Mouse (Mus musculus) spleen, adult 2 months (tissue): ENCODE data around the gene Gm37240. TPM values are rescaled to one million over a fixed set of nuclear protein-coding genes. Genes with fewer than 3 reads are reported as not detected.

Source experiments
- DNase-seq, 2 experiments: peaks; one replicate each; pipeline versions ENCODE4 v3.0.0 to v3.0.0-alpha.2; 2012 to 2021; ENCODE audit warnings: low spot score in 2 of 2, low read depth in 1 of 2
- H3K27ac ChIP-seq: fragments of 200-500 bp; 2 replicates; pipeline ENCODE4 v1.5.1; 2012; ENCODE audit warnings: low read length, inconsistent platforms; ENCODE audit not compliant: insufficient read depth
- H3K27me3 ChIP-seq: fragments of 200-500 bp; 2 replicates; pipeline ENCODE4 v1.6.1; 2012; ENCODE audit warnings: mild to moderate bottlenecking, moderate library complexity, low read length, inconsistent platforms; ENCODE audit not compliant: control insufficient read depth, insufficient read depth
- H3K36me3 ChIP-seq: fragments of 200-500 bp; 2 replicates; pipeline ENCODE4 v1.6.1; 2012; ENCODE audit warnings: mild to moderate bottlenecking, low read length, inconsistent platforms; ENCODE audit not compliant: control insufficient read depth, insufficient read depth
- H3K4me1 ChIP-seq: fragments of 200-500 bp; 2 replicates; pipeline ENCODE4 v1.6.1; 2011; ENCODE audit warnings: inconsistent platforms; ENCODE audit not compliant: control insufficient read depth, insufficient read depth, insufficient read length
- H3K4me3 ChIP-seq: fragments of 200-500 bp; 2 replicates; pipeline ENCODE4 v1.5.1; 2011; ENCODE audit warnings: mild to moderate bottlenecking, inconsistent platforms; ENCODE audit not compliant: insufficient read depth, insufficient read length; ENCODE audit errors: extremely low read depth
- CTCF ChIP-seq: fragments of 200-500 bp; IDR thresholded peaks from 2 replicates; pipeline ENCODE4 v1.5.1; 2011; ENCODE audit warnings: mild to moderate bottlenecking, inconsistent platforms; ENCODE audit not compliant: insufficient read depth, insufficient read length, insufficient replicate concordance; ENCODE audit errors: extremely low read depth
- POLR2A ChIP-seq: fragments of 200-500 bp; IDR thresholded peaks from 2 replicates; pipeline ENCODE4 v1.6.1; 2011; ENCODE audit warnings: low read depth, low read length, inconsistent platforms
- WGBS: fragments of 180-500 bp; shearing (Covaris S2); methylation state at CpG from one replicate; pipeline ENCODE4 v1.1.7; 2018; 5-methylcytosine and 5-hydroxymethylcytosine counted together
- polyA plus RNA-seq: library from polyadenylated mRNA; depleted of rRNA; stranded (reverse); fragments of >200 nt; gene quantifications from 2 replicates; pipeline ENCODE4 v1.2.3, GENCODE M21; 2012

Gm37240 gene
- polyA plus RNA-seq, 1 experiment: 1.1 TPM

- 96% methylated on average over 4 of the region's 4 CpGs for WGBS
- Histone ChIP-seq H3K36me3 (no peaks in the 10 kb centered on the region), H3K27me3 (no peaks in the 10 kb centered on the region), H3K27ac (no peak overlapping the region), H3K4me3 (no peak overlapping the region), H3K4me1 (no peaks in the 10 kb centered on the region)
- no peak for DNase-seq
- TF ChIP-seq POLR2A (no peak), CTCF (no peak)
Observed at GRCm38 (mm10) chr3:85042126-85042525, 845.2 kb downstream of the Gm37240 start.

GRCm38 (mm10) chr3:85029141-85029540 lies 858.2 kb downstream of the Gm37240 start:
- TF ChIP-seq POLR2A (no peak), CTCF (no peak)
- Histone ChIP-seq H3K4me3 (no peak overlapping the region), H3K27ac (no peak overlapping the region), H3K27me3 (no peaks in the 10 kb centered on the region), H3K36me3 (no peaks in the 10 kb centered on the region), H3K4me1 (no peaks in the 10 kb centered on the region)
- DNase-seq: no peak
- 85% methylated on average over 1 of the region's 1 CpGs for WGBS

GRCm38 (mm10) chr3:85024817-85025705 lies 862.3 kb downstream of the Gm37240 start:
- DNase-seq: no peak
- WGBS: 73% methylated on average over 6 of the region's 6 CpGs

GRCm38 (mm10) chr3:85024237-85024636 lies 863.1 kb downstream of the Gm37240 start:
- H3K27ac ChIP-seq: no peak overlapping the region
- 74% methylated on average over 2 of the region's 2 CpGs for WGBS

More at GRCm38 (mm10) chr3:85024817-85025705, 862.3 kb downstream of the Gm37240 start:
- no peak for TF ChIP-seq POLR2A
- Histone ChIP-seq H3K4me3 (no peak overlapping the region), H3K36me3 (no peaks in the 10 kb centered on the region), H3K4me1 (peaks cover 4% of the 10 kb centered on the region; the same call in 1 of the 2 replicates), H3K27me3 (no peaks in the 10 kb centered on the region), H3K27ac (no peak overlapping the region)

GRCm38 (mm10) chr3:85022800-85023199 lies 864.5 kb downstream of the Gm37240 start:
- peaks cover 4% of the 10 kb centered on the region; the same call in 1 of the 2 replicates for H3K4me1 ChIP-seq
- no peaks in the 10 kb centered on the region for H3K36me3 ChIP-seq
- no peaks in the 10 kb centered on the region for H3K27me3 ChIP-seq
- WGBS: 44% methylated on average over 11 of the region's 11 CpGs
- no peak overlapping the region for H3K27ac ChIP-seq
- TF ChIP-seq CTCF: no peak
- no peak for TF ChIP-seq POLR2A
- DNase-seq: no peak
- no peak overlapping the region for H3K4me3 ChIP-seq

More at GRCm38 (mm10) chr3:85024237-85024636, 863.1 kb downstream of the Gm37240 start:
- Histone ChIP-seq H3K4me1 (peaks cover 4% of the 10 kb centered on the region; the same call in 1 of the 2 replicates), H3K36me3 (no peaks in the 10 kb centered on the region), H3K4me3 (no peak overlapping the region), H3K27me3 (no peaks in the 10 kb centered on the region)
- TF ChIP-seq CTCF: no peak
- no peak for TF ChIP-seq POLR2A
- DNase-seq: no peak

GRCm38 (mm10) chr3:85021816-85022215 lies 865.5 kb downstream of the Gm37240 start:
- H3K27ac ChIP-seq: no peak overlapping the region
- DNase-seq: no peak
- peaks cover 4% of the 10 kb centered on the region; the same call in 1 of the 2 replicates for H3K4me1 ChIP-seq
- H3K27me3 ChIP-seq: no peaks in the 10 kb centered on the region
- TF ChIP-seq POLR2A (no peak), CTCF (no peak)
- 94% methylated on average over 6 of the region's 6 CpGs for WGBS
- no peak overlapping the region for H3K4me3 ChIP-seq
- H3K36me3 ChIP-seq: no peaks in the 10 kb centered on the region

GRCm38 (mm10) chr3:85020137-85020536 lies 867.2 kb downstream of the Gm37240 start:
- TF ChIP-seq POLR2A (no peak), CTCF (no peak)

More at GRCm38 (mm10) chr3:85020137-85020536, 867.2 kb downstream of the Gm37240 start:
- H3K27ac ChIP-seq: no peak overlapping the region
- H3K27me3 ChIP-seq: no peaks in the 10 kb centered on the region
- H3K4me3 ChIP-seq: no peak overlapping the region
- no peak for DNase-seq
- no peaks in the 10 kb centered on the region for H3K36me3 ChIP-seq
- H3K4me1 ChIP-seq: peaks cover 4% of the 10 kb centered on the region; the same call in 1 of the 2 replicates
